Mouse (Mus musculus): ENCODE data around the gene 1700028P14Rik. TPM values are rescaled to one million over a fixed set of nuclear protein-coding genes. Genes with fewer than 3 reads are reported as not detected.

Gene 1700028P14Rik
- polyA plus RNA-seq, 1 experiment = not detected

- TF ChIP-seq CTCF (IDR thresholded peaks at IDR 0.05; ENCODE audit: control insufficient read depth, insufficient read depth, low read length) = no peak
- TF ChIP-seq POLR2A (IDR thresholded peaks at IDR 0.05; ENCODE audit: borderline replicate concordance, control insufficient read depth, low read depth, low read length) = no peak
- Histone ChIP-seq H3K4me1 (ENCODE audit: control insufficient read depth, insufficient read depth, low read length) (no peaks in the 10 kb centered on the region), H3K27ac (ENCODE audit: control insufficient read depth, insufficient read depth, low read depth, low read length, poor library complexity) (no peak overlapping the region), H3K4me3 (replicated peaks; ENCODE audit: control insufficient read depth, low read depth, low read length) (no peak overlapping the region)
- 51% methylated on average over 4 of the region's 4 CpGs for WGBS
Observed at GRCm38 (mm10) chr19:23576685-23577084, 75.9 kb downstream of the 1700028P14Rik start.

DNA sequence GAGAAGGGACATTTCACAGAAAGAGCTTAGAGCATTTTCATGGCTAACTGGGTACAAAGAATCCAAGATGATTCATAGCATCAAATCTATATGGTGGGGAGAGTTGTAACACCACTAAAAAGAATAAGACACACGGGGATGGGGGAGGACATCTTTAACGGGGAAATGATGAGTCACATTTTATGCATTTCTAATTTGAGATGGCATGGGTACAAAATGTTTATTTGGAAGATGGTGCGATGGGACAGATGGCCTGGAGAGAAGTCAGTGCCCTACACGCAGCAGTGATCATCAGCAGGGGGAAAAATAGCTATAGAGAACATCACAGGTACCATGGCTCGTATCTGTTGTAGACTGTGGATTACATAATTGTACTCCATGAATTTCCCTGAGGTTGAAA lies 88.9 kb downstream of the 1700028P14Rik start:
- no peak for TF ChIP-seq CTCF (IDR thresholded peaks at IDR 0.05; ENCODE audit: control insufficient read depth, insufficient read depth, low read length)
- TF ChIP-seq POLR2A (IDR thresholded peaks at IDR 0.05; ENCODE audit: borderline replicate concordance, control insufficient read depth, low read depth, low read length) = no peak
- Histone ChIP-seq H3K4me1 (ENCODE audit: control insufficient read depth, insufficient read depth, low read length) (no peaks in the 10 kb centered on the region), H3K4me3 (replicated peaks; ENCODE audit: control insufficient read depth, low read depth, low read length) (no peak overlapping the region), H3K27ac (ENCODE audit: control insufficient read depth, insufficient read depth, low read depth, low read length, poor library complexity) (no peak overlapping the region)
- WGBS = 75% methylated on average over 5 of the region's 5 CpGs

GRCm38 (mm10) chr19:23562588-23562987 lies 90.0 kb downstream of the 1700028P14Rik start:
- Histone ChIP-seq H3K4me1 (ENCODE audit: control insufficient read depth, insufficient read depth, low read length) (no peaks in the 10 kb centered on the region), H3K4me3 (replicated peaks; ENCODE audit: control insufficient read depth, low read depth, low read length) (no peak overlapping the region), H3K27ac (ENCODE audit: control insufficient read depth, insufficient read depth, low read depth, low read length, poor library complexity) (no peak overlapping the region)
- 93% methylated on average over 4 of the region's 4 CpGs for WGBS
- no peak for TF ChIP-seq POLR2A (IDR thresholded peaks at IDR 0.05; ENCODE audit: borderline replicate concordance, control insufficient read depth, low read depth, low read length)
- TF ChIP-seq CTCF (IDR thresholded peaks at IDR 0.05; ENCODE audit: control insufficient read depth, insufficient read depth, low read length) = no peak

DNA sequence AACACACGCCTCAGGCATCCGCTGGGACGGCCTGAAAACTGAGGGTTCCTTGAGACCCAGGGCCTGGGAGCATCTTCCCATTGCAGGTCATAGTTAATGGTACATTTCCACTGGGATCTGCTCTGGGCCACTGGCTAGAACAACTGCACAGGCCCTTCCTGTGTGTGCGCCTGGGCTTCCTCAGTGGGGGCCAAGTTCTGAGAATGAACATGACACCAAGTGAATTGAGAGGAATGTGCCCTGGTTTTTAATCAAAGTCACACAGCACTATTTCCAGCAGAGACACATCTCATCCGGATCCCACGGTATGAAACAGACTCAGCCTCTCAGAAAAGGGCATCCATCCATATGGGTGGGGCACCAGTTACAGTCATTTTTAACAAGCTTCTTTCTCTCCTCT lies 90.6 kb downstream of the 1700028P14Rik start:
- WGBS = 86% methylated on average over 6 of the region's 6 CpGs

DNA sequence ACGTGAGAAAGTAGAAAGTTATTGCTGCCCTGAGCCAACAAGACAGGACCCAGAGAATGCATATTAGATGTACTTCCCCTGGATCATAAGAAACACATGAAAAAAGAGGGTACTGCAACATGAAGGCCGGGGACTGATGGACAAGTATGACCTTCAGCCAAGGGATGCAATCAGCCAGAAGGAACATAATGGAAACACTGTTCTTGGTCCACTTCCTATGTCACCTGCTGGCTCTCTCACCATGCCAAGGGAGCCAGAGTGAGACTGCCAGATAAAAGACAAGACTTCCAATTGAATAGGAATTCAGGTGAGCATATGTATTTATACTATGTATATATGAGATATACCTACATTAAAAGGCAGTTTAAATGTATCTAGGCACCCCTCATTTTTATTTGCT lies 99.2 kb downstream of the 1700028P14Rik start:
- Histone ChIP-seq H3K4me1 (ENCODE audit: control insufficient read depth, insufficient read depth, low read length) (no peaks in the 10 kb centered on the region), H3K27ac (ENCODE audit: control insufficient read depth, insufficient read depth, low read depth, low read length, poor library complexity) (no peak overlapping the region), H3K4me3 (replicated peaks; ENCODE audit: control insufficient read depth, low read depth, low read length) (no peak overlapping the region)
- whole genome bisulfite sequencing = 60% methylated on average over 2 of the region's 2 CpGs
- TF ChIP-seq CTCF (IDR thresholded peaks at IDR 0.05; ENCODE audit: control insufficient read depth, insufficient read depth, low read length) (no peak), POLR2A (IDR thresholded peaks at IDR 0.05; ENCODE audit: borderline replicate concordance, control insufficient read depth, low read depth, low read length) (no peak)

More for the DNA sequence above, 90.6 kb downstream of the 1700028P14Rik start:
- no peak overlapping the region for H3K4me3 ChIP-seq (replicated peaks; ENCODE audit: control insufficient read depth, low read depth, low read length)
- no peak for TF ChIP-seq CTCF (IDR thresholded peaks at IDR 0.05; ENCODE audit: control insufficient read depth, insufficient read depth, low read length)
- no peak for TF ChIP-seq POLR2A (IDR thresholded peaks at IDR 0.05; ENCODE audit: borderline replicate concordance, control insufficient read depth, low read depth, low read length)
- no peak overlapping the region for H3K27ac ChIP-seq (ENCODE audit: control insufficient read depth, insufficient read depth, low read depth, low read length, poor library complexity)
- H3K4me1 ChIP-seq (ENCODE audit: control insufficient read depth, insufficient read depth, low read length) = no peaks in the 10 kb centered on the region

- TF ChIP-seq POLR2A (IDR thresholded peaks at IDR 0.05; ENCODE audit: borderline replicate concordance, control insufficient read depth, low read depth, low read length) (no peak), CTCF (IDR thresholded peaks at IDR 0.05; ENCODE audit: control insufficient read depth, insufficient read depth, low read length) (no peak)
- H3K27ac ChIP-seq (ENCODE audit: control insufficient read depth, insufficient read depth, low read depth, low read length, poor library complexity) = no peak overlapping the region
- no peak overlapping the region for H3K4me3 ChIP-seq (replicated peaks; ENCODE audit: control insufficient read depth, low read depth, low read length)
- no peaks in the 10 kb centered on the region for H3K4me1 ChIP-seq (ENCODE audit: control insufficient read depth, insufficient read depth, low read length)
Observed at GRCm38 (mm10) chr19:23545604-23546003, 107.0 kb downstream of the 1700028P14Rik start.

- no peak overlapping the region for H3K27ac ChIP-seq (ENCODE audit: control insufficient read depth, insufficient read depth, low read depth, low read length, poor library complexity)
- no peaks in the 10 kb centered on the region for H3K4me1 ChIP-seq (ENCODE audit: control insufficient read depth, insufficient read depth, low read length)
- WGBS = 77% methylated on average over 11 of the region's 11 CpGs
- no peak overlapping the region for H3K4me3 ChIP-seq (replicated peaks; ENCODE audit: control insufficient read depth, low read depth, low read length)
- no peak for TF ChIP-seq POLR2A (IDR thresholded peaks at IDR 0.05; ENCODE audit: borderline replicate concordance, control insufficient read depth, low read depth, low read length)
- no peak for TF ChIP-seq CTCF (IDR thresholded peaks at IDR 0.05; ENCODE audit: control insufficient read depth, insufficient read depth, low read length)
Observed at GRCm38 (mm10) chr19:23543244-23544004, 109.2 kb downstream of the 1700028P14Rik start.

DNA sequence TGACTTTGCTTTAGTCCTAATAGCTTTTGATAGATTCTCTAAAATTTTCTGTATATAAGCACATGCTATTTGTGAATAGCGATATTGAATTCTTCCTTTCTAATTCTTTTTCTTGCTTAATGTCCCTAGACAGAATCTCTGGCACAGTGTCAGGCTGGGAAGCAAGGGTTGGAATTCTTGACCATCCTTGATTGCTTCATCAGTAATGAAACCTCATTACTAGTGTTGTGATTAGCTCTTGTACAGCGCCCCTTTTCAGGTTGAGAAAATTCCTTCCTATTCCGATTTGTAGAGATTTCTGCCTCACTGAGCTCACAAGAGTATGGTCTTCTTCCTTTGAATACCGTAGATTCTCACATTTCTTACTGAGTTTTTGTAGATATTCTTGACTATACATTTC lies 109.9 kb downstream of the 1700028P14Rik start:
- TF ChIP-seq POLR2A (IDR thresholded peaks at IDR 0.05; ENCODE audit: borderline replicate concordance, control insufficient read depth, low read depth, low read length) (no peak), CTCF (IDR thresholded peaks at IDR 0.05; ENCODE audit: control insufficient read depth, insufficient read depth, low read length) (no peak)
- Histone ChIP-seq H3K27ac (ENCODE audit: control insufficient read depth, insufficient read depth, low read depth, low read length, poor library complexity) (no peak overlapping the region), H3K4me1 (ENCODE audit: control insufficient read depth, insufficient read depth, low read length) (no peaks in the 10 kb centered on the region), H3K4me3 (replicated peaks; ENCODE audit: control insufficient read depth, low read depth, low read length) (no peak overlapping the region)
- WGBS = 87% methylated on average over 4 of the region's 4 CpGs

Data from bone marrow, adult 2 months (tissue).